Mouse (Mus musculus) cortical plate, adult 2 months (tissue): ENCODE data around the gene Slc36a1.

Experiments used
- CTCF ChIP-seq: fragments of 200-500 bp; IDR thresholded peaks from 2 replicates; pipeline ENCODE4 v1.5.1; 2011; ENCODE audit warnings: mild to moderate bottlenecking, control low read depth, low read length; ENCODE audit not compliant: insufficient read depth; ENCODE audit errors: extremely low read depth
- POLR2A ChIP-seq: fragments of 200-500 bp; IDR thresholded peaks from 2 replicates; pipeline ENCODE4 v1.6.1; 2011; ENCODE audit warnings: mild to moderate bottlenecking, low read length, control low read depth; ENCODE audit not compliant: insufficient read depth; ENCODE audit errors: extremely low read depth

- TF ChIP-seq POLR2A (no peak), CTCF (no peak)
Measured at GRCm38 (mm10) chr11:55155070-55155421, 49.1 kb upstream of the Slc36a1 start.
